Mouse (Mus musculus): ENCODE data around the gene Arhgap8. TPM values are rescaled to one million over a fixed set of nuclear protein-coding genes. Genes with fewer than 3 reads are reported as not detected.

Gene Arhgap8
- polyA plus RNA-seq, 1 experiment from 2014 or later = 26.4 TPM

- no peaks in the 10 kb centered on the region for H3K9me3 ChIP-seq (ENCODE audit: control insufficient read depth, low read length)
- H3K27ac ChIP-seq (ENCODE audit: low read length) = no peak overlapping the region
- H3K4me3 ChIP-seq (ENCODE audit: low read length) = no peak overlapping the region
- no peak overlapping the region for H3K9ac ChIP-seq (ENCODE audit: low read length)
- no peak overlapping the region for H3K4me2 ChIP-seq (ENCODE audit: low read depth, low read length)
- no peaks in the 10 kb centered on the region for H3K36me3 ChIP-seq (ENCODE audit: control insufficient read depth, insufficient read depth, low read length)
- no peak for ATAC-seq (ENCODE audit: low read depth)
- no peaks in the 10 kb centered on the region for H3K27me3 ChIP-seq (ENCODE audit: control insufficient read depth, insufficient read depth, low read depth, low read length)
- 89% methylated on average over 7 of the region's 7 CpGs for WGBS
- no peaks in the 10 kb centered on the region for H3K4me1 ChIP-seq (replicated peaks; ENCODE audit: control insufficient read depth, insufficient read depth, low read length)
Measured at GRCm38 (mm10) chr15:84738246-84738645, 18.4 kb downstream of the Arhgap8 start.

DNA sequence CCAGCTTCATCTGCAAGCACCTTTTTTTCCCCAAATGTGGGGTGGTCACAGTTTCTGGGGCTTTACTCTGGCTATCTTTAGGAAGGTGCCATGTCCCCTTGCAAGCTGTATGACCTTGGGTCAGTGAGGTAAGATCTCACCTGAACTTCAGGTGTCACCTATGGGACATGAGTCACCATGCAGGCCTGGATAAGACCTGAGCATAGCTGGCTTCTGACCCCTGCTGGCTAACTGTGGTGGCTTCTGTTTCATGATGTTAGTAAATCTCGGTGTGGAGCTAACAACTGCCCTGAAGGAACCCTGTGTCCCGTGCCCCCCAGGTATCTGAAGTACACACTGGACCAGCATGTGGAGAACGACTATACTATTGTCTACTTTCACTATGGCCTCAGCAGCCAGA, 21.7 kb downstream of the Arhgap8 start:
- H3K9me3 ChIP-seq (ENCODE audit: control insufficient read depth, low read length) = no peaks in the 10 kb centered on the region
- no peak overlapping the region for H3K27ac ChIP-seq (ENCODE audit: low read length)
- H3K4me1 ChIP-seq (replicated peaks; ENCODE audit: control insufficient read depth, insufficient read depth, low read length) = no peaks in the 10 kb centered on the region
- no peaks in the 10 kb centered on the region for H3K27me3 ChIP-seq (ENCODE audit: control insufficient read depth, insufficient read depth, low read depth, low read length)
- no peak overlapping the region for H3K9ac ChIP-seq (ENCODE audit: low read length)
- H3K4me3 ChIP-seq (ENCODE audit: low read length) = no peak overlapping the region
- H3K36me3 ChIP-seq (ENCODE audit: control insufficient read depth, insufficient read depth, low read length) = no peaks in the 10 kb centered on the region
- ATAC-seq (ENCODE audit: low read depth) = no peak
- H3K4me2 ChIP-seq (ENCODE audit: low read depth, low read length) = no peak overlapping the region
- WGBS = 61% methylated on average over 3 of the region's 3 CpGs

DNA sequence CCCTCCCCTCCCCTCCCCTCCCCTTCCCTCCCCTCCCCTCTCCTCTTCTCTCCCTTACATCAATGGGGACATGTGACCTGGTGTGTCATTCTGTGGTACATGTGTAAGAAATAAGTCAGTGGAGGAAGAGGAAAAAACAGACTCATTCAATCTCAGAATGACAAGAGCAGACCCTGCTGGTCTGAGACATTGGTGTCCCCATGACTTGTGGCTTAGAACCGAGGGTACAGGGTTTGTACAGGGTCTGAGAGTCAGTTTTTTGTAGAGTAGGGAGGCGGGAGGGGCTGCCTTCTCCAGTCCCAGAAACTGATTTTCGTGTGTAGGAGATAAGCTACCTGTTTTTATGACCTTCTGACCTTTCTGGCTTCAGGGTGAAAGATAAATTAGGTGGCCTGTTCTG, 23.5 kb downstream of the Arhgap8 start:
- H3K4me1 ChIP-seq (replicated peaks; ENCODE audit: control insufficient read depth, insufficient read depth, low read length) = no peaks in the 10 kb centered on the region
- 19% methylated on average over 3 of the region's 3 CpGs for WGBS
- no peak for ATAC-seq (ENCODE audit: low read depth)
- no peak overlapping the region for H3K4me2 ChIP-seq (ENCODE audit: low read depth, low read length)
- no peak overlapping the region for H3K4me3 ChIP-seq (ENCODE audit: low read length)
- no peak overlapping the region for H3K27ac ChIP-seq (ENCODE audit: low read length)
- no peaks in the 10 kb centered on the region for H3K36me3 ChIP-seq (ENCODE audit: control insufficient read depth, insufficient read depth, low read length)
- no peak overlapping the region for H3K9ac ChIP-seq (ENCODE audit: low read length)
- H3K9me3 ChIP-seq (ENCODE audit: control insufficient read depth, low read length) = no peaks in the 10 kb centered on the region
- H3K27me3 ChIP-seq (ENCODE audit: control insufficient read depth, insufficient read depth, low read depth, low read length) = no peaks in the 10 kb centered on the region

DNA sequence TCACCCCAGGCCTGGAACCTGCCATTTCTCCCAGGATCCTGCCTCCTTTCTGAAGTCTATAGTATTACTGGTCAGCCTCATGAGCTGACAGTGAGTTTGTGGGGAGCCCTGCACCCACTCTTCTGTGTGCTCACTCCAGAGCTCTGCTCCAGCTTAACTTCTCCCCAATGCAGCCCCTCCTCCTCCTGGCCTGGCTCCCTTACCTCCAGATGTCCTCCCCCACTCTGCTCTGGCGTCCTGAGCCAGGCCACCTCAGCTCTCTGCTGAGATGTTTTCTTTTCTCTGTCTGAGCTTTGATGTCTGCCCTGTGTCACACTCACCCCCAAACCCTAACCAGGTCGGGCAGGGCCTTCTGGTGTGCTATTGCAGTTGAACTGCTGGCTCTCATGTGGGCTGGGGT, 24.5 kb downstream of the Arhgap8 start:
- no peak for ATAC-seq (ENCODE audit: low read depth)
- no peak overlapping the region for H3K9ac ChIP-seq (ENCODE audit: low read length)

GRCm38 (mm10) chr15:84745831-84746230, 26.0 kb downstream of the Arhgap8 start:
- Histone ChIP-seq H3K4me3 (ENCODE audit: low read length) (no peak overlapping the region), H3K9me3 (ENCODE audit: control insufficient read depth, low read length) (no peaks in the 10 kb centered on the region), H3K4me2 (ENCODE audit: low read depth, low read length) (no peak overlapping the region), H3K27ac (ENCODE audit: low read length) (no peak overlapping the region), H3K27me3 (ENCODE audit: control insufficient read depth, insufficient read depth, low read depth, low read length) (no peaks in the 10 kb centered on the region), H3K4me1 (replicated peaks; ENCODE audit: control insufficient read depth, insufficient read depth, low read length) (no peaks in the 10 kb centered on the region), H3K9ac (ENCODE audit: low read length) (no peak overlapping the region), H3K36me3 (ENCODE audit: control insufficient read depth, insufficient read depth, low read length) (no peaks in the 10 kb centered on the region)
- no peak for ATAC-seq (ENCODE audit: low read depth)
- 71% methylated on average over 4 of the region's 4 CpGs for WGBS

More for the DNA sequence above, 24.5 kb downstream of the Arhgap8 start:
- Histone ChIP-seq H3K9me3 (ENCODE audit: control insufficient read depth, low read length) (no peaks in the 10 kb centered on the region), H3K36me3 (ENCODE audit: control insufficient read depth, insufficient read depth, low read length) (no peaks in the 10 kb centered on the region), H3K27me3 (ENCODE audit: control insufficient read depth, insufficient read depth, low read depth, low read length) (no peaks in the 10 kb centered on the region), H3K4me3 (ENCODE audit: low read length) (no peak overlapping the region), H3K4me1 (replicated peaks; ENCODE audit: control insufficient read depth, insufficient read depth, low read length) (no peaks in the 10 kb centered on the region), H3K4me2 (ENCODE audit: low read depth, low read length) (no peak overlapping the region), H3K27ac (ENCODE audit: low read length) (no peak overlapping the region)
- 8% methylated on average over 2 of the region's 2 CpGs for WGBS

DNA sequence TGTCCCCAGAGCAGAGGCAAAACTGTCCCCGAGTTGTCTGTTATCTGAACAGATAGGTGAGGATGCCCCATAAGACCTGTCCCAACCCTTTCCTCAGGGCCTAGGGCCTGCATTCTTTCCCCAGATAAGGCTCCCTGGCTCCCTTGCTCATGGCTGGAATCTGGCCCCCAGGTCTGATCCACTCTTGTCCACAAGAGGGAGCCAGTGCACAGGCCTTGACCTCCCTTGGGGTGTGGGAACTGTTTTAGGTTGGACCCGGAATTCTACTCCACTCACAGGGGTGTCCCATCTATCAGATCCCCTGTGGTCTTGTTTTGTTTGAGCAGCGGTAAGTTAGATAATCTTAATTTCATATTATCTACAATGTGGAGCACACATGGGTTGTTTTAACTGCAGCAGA, 35.1 kb downstream of the Arhgap8 start:
- WGBS = 12% methylated on average over 3 of the region's 3 CpGs
- H3K36me3 ChIP-seq (ENCODE audit: control insufficient read depth, insufficient read depth, low read length) = no peaks in the 10 kb centered on the region
- H3K4me1 ChIP-seq (replicated peaks; ENCODE audit: control insufficient read depth, insufficient read depth, low read length) = 0 out of 2 replicates have a peak, but pooled peaks cover 4% of the 10 kb centered on the region
- no peaks in the 10 kb centered on the region for H3K27me3 ChIP-seq (ENCODE audit: control insufficient read depth, insufficient read depth, low read depth, low read length)
- ATAC-seq (ENCODE audit: low read depth) = peak; percentile 60; the same call in 1 of the 2 replicates
- H3K4me3 ChIP-seq (ENCODE audit: low read length) = no peak overlapping the region
- H3K27ac ChIP-seq (ENCODE audit: low read length) = no peak overlapping the region
- no peaks in the 10 kb centered on the region for H3K9me3 ChIP-seq (ENCODE audit: control insufficient read depth, low read length)
- H3K4me2 ChIP-seq (ENCODE audit: low read depth, low read length) = no peak overlapping the region
- no peak overlapping the region for H3K9ac ChIP-seq (ENCODE audit: low read length)

DNA sequence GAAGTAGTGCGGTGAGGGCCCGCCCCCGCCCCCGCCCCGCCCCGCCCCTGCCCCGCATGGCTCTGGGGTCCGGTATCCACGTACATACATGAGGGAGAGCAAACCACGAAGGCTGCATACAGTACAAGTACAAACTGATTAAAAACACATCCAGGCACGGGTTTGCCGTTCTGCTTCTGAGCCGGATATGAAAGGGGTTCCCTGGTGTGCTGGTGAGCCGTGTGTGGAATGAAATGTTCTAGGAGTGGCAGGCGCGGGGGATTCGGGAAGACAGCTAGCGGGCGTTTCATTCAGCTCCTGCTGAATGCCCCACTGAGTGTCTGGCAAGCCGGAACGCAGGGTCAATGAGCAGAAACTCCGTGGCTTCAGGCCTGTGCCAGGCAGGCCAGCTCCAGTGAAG, 36.6 kb downstream of the Arhgap8 start:
- H3K36me3 ChIP-seq (ENCODE audit: control insufficient read depth, insufficient read depth, low read length) = no peaks in the 10 kb centered on the region
- no peak overlapping the region for H3K27ac ChIP-seq (ENCODE audit: low read length)
- peak overlapping the region; percentile 51 for H3K4me2 ChIP-seq (ENCODE audit: low read depth, low read length)
- 0 out of 2 replicates have a peak overlapping the region, but pooled peaks have one; percentile 7 for H3K9ac ChIP-seq (ENCODE audit: low read length)
- peak overlapping the region; percentile 23 for H3K4me3 ChIP-seq (ENCODE audit: low read length)
- ATAC-seq (ENCODE audit: low read depth) = no peak
- no peaks in the 10 kb centered on the region for H3K27me3 ChIP-seq (ENCODE audit: control insufficient read depth, insufficient read depth, low read depth, low read length)
- 0 out of 2 replicates have a peak, but pooled peaks cover 4% of the 10 kb centered on the region for H3K4me1 ChIP-seq (replicated peaks; ENCODE audit: control insufficient read depth, insufficient read depth, low read length)
- H3K9me3 ChIP-seq (ENCODE audit: control insufficient read depth, low read length) = no peaks in the 10 kb centered on the region
- 10% methylated on average over 22 of the region's 22 CpGs for WGBS

GRCm38 (mm10) chr15:84758493-84758892, 38.6 kb downstream of the Arhgap8 start:
- Histone ChIP-seq H3K27ac (ENCODE audit: low read length) (no peak overlapping the region), H3K4me2 (ENCODE audit: low read depth, low read length) (no peak overlapping the region), H3K9ac (ENCODE audit: low read length) (no peak overlapping the region), H3K4me1 (replicated peaks; ENCODE audit: control insufficient read depth, insufficient read depth, low read length) (0 out of 2 replicates have a peak, but pooled peaks cover 4% of the 10 kb centered on the region), H3K4me3 (ENCODE audit: low read length) (no peak overlapping the region), H3K9me3 (ENCODE audit: control insufficient read depth, low read length) (no peaks in the 10 kb centered on the region), H3K27me3 (ENCODE audit: control insufficient read depth, insufficient read depth, low read depth, low read length) (no peaks in the 10 kb centered on the region), H3K36me3 (ENCODE audit: control insufficient read depth, insufficient read depth, low read length) (no peaks in the 10 kb centered on the region)
- ATAC-seq (ENCODE audit: low read depth) = no peak
- WGBS = 43% methylated on average over 4 of the region's 4 CpGs

DNA sequence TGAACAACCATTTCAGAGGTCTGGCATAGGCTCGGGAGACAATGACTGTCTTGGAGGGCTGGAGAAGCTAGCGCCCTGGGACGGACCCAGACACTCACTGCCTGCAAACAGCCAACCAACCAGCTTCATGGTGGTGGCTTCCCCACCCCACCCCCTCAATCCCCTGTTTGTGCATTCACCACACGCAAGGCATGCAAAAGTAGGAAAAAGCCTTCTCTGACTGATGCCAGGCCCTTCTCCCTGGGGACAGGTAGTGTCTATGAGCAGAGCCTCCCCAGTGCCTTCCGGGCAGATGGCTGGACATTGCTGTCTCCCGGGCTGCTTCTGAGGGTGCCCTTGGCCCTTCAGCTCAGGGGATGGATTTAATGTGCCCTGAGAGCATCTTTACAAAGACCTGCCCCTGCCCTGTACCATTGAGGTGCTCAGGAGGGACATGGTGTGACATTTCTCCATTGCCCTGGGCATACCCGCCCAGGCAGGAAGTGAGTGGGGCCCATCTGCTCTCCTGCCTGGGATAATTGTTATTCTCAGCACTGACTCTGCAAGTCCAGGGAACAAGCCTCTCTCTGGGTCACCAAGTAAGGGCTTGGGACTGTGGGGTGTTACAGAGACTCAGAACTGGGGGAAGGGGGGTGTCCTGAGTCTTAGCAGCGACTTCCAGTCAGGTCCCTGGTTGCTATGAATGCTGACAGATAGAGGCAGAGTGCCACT, 43.0 kb downstream of the Arhgap8 start:
- H3K4me1 ChIP-seq (replicated peaks; ENCODE audit: control insufficient read depth, insufficient read depth, low read length) = no peaks in the 10 kb centered on the region
- H3K4me3 ChIP-seq (ENCODE audit: low read length) = no peak overlapping the region
- H3K9ac ChIP-seq (ENCODE audit: low read length) = no peak overlapping the region
- H3K4me2 ChIP-seq (ENCODE audit: low read depth, low read length) = no peak overlapping the region
- no peaks in the 10 kb centered on the region for H3K9me3 ChIP-seq (ENCODE audit: control insufficient read depth, low read length)
- ATAC-seq (ENCODE audit: low read depth) = no peak
- no peaks in the 10 kb centered on the region for H3K36me3 ChIP-seq (ENCODE audit: control insufficient read depth, insufficient read depth, low read length)
- no peak overlapping the region for H3K27ac ChIP-seq (ENCODE audit: low read length)
- WGBS = 77% methylated on average over 8 of the region's 8 CpGs
- H3K27me3 ChIP-seq (ENCODE audit: control insufficient read depth, insufficient read depth, low read depth, low read length) = no peaks in the 10 kb centered on the region

Measured in lung, embryonic 16.5 days (tissue).